Mouse (Mus musculus) cortical plate, adult 2 months (tissue): ENCODE measurements around the gene Oxld1.

Experiments
- CTCF ChIP-seq: fragments of 200-500 bp; IDR thresholded peaks from 2 replicates; pipeline ENCODE4 v1.5.1; 2011; ENCODE audit warnings: mild to moderate bottlenecking, control low read depth, low read length; ENCODE audit not compliant: insufficient read depth; ENCODE audit errors: extremely low read depth
- POLR2A ChIP-seq: fragments of 200-500 bp; IDR thresholded peaks from 2 replicates; pipeline ENCODE4 v1.6.1; 2011; ENCODE audit warnings: mild to moderate bottlenecking, low read length, control low read depth; ENCODE audit not compliant: insufficient read depth; ENCODE audit errors: extremely low read depth

- TF ChIP-seq CTCF (no peak), POLR2A (no peak)
Measured at GRCm38 (mm10) chr11:120442765-120443280, 15.0 kb downstream of the Oxld1 start.
